Mouse (Mus musculus): ENCODE data around the gene Mrps34. TPM values are rescaled to one million over a fixed set of nuclear protein-coding genes. Genes with fewer than 3 reads are reported as not detected.

Gene Mrps34
- 10 to 100 TPM; 77.7 to 87.5 TPM for polyA plus RNA-seq (2017; shearing (Covaris generic))

GRCm38 (mm10) chr17:24894995-24895547, at the start of gene Mrps34, which contains the start of gene Eme2:
Mrps34 (plus strand) TSS chr17:24895116.
Eme2 (minus strand) TSS chr17:24895087.
- ATAC-seq = peak; percentile 81

- no peak for ATAC-seq
Observed at GRCm38 (mm10) chr17:24847386-24847785, 47.5 kb upstream of the Mrps34 start.

- ATAC-seq = no peak
Observed at GRCm38 (mm10) chr17:24848600-24849031, 46.3 kb upstream of the Mrps34 start.

DNA sequence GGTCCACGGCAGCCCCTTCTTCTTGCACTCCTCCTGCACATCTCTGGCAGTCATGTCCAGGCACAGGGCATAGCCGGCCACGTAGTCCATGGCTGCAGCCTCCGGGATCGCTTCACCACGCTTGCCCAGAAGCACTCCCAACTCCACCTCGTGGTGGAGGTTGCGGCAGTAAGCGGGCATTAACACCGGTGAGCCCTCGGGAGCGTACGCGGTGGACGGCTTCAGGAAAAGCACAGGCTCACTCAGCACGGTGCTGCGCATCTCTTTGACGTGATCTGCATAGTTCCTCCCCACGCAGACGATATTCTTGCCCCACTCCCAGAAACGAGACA, 45.2 kb upstream of the Mrps34 start:
- no peak for ATAC-seq

DNA sequence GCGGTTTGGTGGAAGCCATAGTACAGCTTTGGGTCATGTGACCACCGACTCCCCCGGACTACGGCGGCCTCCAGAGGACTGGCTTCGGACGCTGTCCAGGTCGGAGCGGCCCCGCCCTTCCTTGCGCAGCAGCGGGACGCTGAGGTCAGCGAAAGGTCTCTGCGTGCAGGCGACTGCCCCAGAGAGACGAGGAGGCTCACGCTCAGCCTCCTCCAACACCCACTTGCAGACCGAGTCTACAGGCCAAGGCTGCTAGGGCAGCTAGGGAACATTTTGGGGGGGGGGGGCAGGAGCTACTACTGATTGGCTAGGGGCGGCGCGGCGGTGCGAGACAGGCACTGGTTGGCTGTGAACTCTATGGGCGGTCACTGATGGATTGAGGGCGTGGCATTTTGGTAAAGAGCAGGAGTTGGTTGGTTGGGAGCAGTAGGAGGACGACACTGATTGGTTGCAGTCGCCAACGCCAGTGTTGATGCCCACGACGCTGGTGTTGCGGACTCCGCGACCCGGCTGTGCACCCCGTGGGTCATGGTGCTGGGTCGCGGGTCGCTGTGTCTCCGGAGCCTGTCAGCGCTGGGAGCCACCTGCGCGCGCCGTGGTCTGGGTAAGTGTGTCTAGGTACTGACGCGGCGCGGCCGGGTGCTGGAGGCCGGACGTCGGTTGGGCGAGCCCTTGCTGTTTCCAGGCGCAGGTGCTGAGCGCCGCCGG, 44.7 kb upstream of the Mrps34 start, which contains the start of gene Fahd1:
Gene Fahd1, minus strand, starts transcription at position 300 of the 708 bp plus-strand sequence.
- peak; percentile 99 for ATAC-seq

GRCm38 (mm10) chr17:24850773-24851127, 44.2 kb upstream of the Mrps34 start:
- no peak for ATAC-seq

DNA sequence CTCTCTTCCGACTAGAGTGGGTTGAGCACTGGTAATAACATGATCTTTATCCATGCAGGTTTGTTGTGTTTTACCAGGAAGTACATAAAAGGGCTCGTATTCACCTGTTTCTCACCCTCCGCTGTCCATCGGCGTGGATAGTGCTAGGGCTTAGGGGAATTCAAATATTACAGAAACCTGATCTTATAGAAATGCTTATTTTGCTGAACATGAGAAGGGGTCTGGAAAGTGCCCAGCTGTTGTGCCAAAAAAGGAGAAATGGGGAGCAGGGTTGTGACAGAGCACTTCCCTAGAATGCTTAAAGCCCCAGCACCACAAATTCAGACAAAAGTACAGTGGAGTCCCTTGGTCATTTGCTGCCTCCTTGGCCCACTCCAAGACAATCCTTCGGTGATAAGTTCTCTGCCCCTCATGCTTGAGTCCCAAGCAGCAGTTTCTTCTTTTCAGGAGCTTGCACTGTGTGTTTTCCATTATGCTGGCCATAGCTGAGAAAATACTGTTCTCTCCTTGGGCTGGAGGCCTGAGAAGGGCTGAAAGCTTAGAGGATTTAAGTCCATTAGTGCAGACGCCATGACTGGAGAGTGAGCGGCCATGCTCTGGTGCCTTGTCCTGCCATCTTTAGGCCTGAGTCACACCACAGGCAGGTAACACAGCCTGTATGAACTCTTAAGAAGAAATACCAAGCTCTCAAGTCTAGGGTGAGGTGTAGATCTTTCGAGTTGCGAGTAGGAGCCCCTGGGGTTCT, 43.4 kb upstream of the Mrps34 start:
- ATAC-seq = no peak

- no peak for ATAC-seq
Observed at GRCm38 (mm10) chr17:24855838-24856464, 39.0 kb upstream of the Mrps34 start.

DNA sequence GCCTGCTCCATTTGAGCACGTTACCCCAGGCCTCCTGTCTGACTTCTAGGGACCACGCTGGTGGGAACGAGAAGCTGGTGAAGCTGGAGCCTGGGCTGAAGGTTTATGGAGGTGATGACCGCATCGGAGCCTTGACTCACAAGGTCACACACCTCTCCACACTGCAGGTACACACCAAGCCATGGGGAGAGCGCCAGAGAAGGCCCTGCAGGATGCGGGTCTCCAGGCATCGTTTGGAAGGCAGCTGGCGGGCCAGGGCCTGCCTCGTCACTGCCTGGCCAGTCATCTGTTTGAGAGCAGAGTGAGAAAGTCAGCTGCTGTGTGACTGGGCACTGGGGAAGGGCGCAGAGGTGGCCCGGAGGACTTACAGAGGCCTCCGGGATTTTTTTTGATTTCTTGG, 38.3 kb upstream of the Mrps34 start:
- no peak for ATAC-seq

- no peak for ATAC-seq
Observed at GRCm38 (mm10) chr17:24857831-24858470, 37.0 kb upstream of the Mrps34 start.

DNA sequence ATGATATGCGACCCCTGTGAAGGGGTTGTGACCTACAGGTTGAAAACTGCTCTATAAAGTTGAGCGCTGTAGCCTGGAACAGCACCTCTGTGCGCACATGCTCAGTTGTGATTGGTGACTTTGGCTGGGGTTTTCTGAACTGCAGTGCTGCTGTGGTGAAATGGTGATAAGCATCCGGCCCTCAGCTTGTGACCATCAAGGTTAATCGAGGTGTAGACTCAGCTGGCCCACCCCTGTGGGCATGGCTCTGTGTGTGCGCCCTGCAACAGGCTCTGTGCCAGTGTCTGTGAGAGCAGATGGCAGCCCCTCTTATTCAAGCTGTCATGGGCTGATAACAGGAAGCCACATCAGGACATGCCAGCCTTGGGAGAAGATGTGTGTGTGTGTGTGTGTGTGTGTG, 35.9 kb upstream of the Mrps34 start:
- ATAC-seq = no peak

- no peak for ATAC-seq
Observed at GRCm38 (mm10) chr17:24860076-24860475, 34.8 kb upstream of the Mrps34 start.

DNA sequence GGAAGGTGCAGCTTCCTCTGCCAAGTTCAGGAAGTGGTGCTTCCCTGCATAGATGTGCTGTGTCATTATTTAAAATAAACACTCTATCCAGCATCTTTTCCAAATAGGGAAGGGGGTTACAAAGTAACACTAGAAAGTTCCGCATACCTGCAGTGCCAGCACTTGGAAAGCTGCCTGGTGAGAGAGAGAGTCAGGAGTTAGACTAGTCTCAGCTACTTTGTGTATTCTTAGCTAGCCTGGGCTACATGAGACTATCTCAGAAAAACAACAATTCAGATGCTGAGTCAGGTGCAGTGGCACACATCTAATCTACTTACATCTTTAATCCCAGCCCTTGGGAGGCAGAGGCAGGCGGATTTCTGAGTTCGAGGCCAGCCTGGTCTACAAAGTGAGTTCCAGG, 33.1 kb upstream of the Mrps34 start:
- no peak for ATAC-seq

DNA sequence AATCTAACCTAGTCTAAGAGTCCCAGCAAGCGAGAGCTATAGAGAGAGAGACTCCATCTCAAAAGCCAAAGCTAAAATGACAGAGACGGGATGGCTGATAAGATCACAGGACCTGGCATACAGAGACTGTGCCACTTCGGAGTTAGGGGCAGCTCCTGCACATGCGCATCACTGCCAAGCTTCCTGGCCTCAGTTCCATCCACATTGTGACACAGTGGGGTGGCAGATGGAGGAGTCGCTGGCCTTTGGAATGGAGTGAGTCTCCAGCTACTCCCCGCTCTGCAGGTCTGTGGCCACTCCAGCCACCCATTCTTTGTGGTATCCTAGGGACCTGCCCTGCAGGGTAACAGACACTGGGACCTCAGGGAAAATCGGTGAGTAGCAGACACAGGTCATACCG, 29.1 kb upstream of the Mrps34 start, which contains the start of gene Igfals:
Gene Igfals, plus strand, starts transcription at position 222 of the 400 bp plus-strand sequence.
- ATAC-seq = no peak

- ATAC-seq = no peak
Observed at GRCm38 (mm10) chr17:24867914-24868313, 27.0 kb upstream of the Mrps34 start.

DNA sequence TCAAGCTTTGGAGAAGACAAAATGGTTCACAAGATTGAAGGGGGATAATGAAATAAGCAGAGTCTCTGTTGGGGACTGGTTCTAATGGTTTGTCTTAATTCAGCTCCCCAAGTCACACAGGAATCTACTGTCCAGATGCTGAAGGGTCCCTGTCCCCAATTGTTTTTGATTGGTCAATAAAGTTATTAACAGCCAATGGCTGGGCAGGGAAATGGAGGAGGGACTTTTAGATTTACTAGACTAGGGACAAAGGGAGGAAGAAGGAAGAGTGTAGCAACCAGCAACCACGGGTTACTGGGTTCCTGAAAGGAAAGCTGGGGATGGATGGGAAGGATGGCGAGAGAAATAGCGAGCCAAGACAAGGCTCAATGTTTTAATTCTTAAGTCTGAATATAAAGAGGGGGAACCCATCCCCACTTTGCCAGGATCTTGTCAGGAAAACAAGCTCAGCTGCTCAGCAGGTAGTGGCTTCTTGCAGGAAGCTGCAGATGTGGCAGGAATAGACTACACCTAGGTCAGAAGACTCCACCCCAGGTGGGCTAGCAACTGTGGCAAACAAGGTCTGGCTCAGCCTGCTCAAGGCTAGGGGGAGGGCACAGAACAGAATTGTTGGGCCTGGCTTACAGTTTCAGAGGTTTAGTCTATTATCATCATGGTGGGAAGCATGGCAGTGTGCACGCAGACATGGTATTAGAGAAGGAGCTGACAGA, 21.1 kb upstream of the Mrps34 start:
- ATAC-seq = no peak

DNA sequence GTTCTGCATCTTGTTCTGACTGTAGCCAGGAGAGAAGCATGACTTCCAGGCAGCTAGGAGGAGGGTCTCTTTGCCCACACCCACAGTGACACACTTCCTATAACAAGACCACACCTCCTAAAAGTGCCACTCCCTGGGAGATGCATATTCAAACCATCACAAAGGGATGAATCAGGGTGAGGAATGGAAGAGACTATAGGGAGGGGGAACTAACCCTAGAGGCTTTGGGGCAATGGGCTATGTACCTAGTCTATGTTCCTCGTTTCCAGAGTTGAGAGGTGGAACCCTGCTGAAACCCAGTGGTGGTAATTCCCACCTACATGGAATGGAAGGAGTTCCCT, 20.5 kb upstream of the Mrps34 start:
- ATAC-seq = no peak

- ATAC-seq = no peak
Observed at GRCm38 (mm10) chr17:24874989-24875388, 19.9 kb upstream of the Mrps34 start.

- no peak for ATAC-seq
Observed at GRCm38 (mm10) chr17:24877336-24878116, 17.4 kb upstream of the Mrps34 start.

GRCm38 (mm10) chr17:24878117-24878397, 16.9 kb upstream of the Mrps34 start:
- no peak for ATAC-seq

- no peak for ATAC-seq
Observed at GRCm38 (mm10) chr17:24878531-24878930, 16.4 kb upstream of the Mrps34 start.

Measured in activated CD4-positive, CD25-positive, alpha-beta regulatory T cell, adult 4 months (primary cell).